Mouse (Mus musculus): ENCODE data around the gene Gm38655.

GRCm38 (mm10) chr17:25219492-25220295, 44.4 kb upstream of the Gm38655 start:
- TF ChIP-seq CTCF (IDR thresholded peaks at IDR 0.05; ENCODE audit: low read depth) (no peak), EP300 (optimal IDR thresholded peaks at IDR 0.05) (no peak)

All from stomach, postnatal 0 days (tissue).